Mouse (Mus musculus) gastrocnemius, adult 18-20 months (tissue): ENCODE data around the gene Aaas. TPM values are rescaled to one million over a fixed set of nuclear protein-coding genes. Genes with fewer than 3 reads are reported as not detected.

Experiments used
- DNase-seq: peaks from one replicate; pipeline ENCODE4 v3.0.0; 2021; ENCODE audit warnings: low spot score
- long read RNA-seq, 2 experiments: library from polyadenylated mRNA; stranded (forward); transcript quantifications; one replicate each; pipeline ENCODE4 v2.0.0; 2021
- total RNA-seq, 2 experiments: library from RNA; stranded (reverse); gene quantifications; 2 replicates each; pipeline ENCODE4 v1.2.3; 2021

Aaas gene
- total RNA-seq = 10 to 100 TPM in 1 of 2 experiments, 1 to 10 TPM in 1; 6.6 to 11.4 TPM
- long read RNA-seq, experiment 1, transcript Aaas-201 (16 exons, 1,811 nt) = major isoform, 6 of 7 reads
- long read RNA-seq, experiment 1, partial matches to known transcripts = 0 of 7 reads
- long read RNA-seq, experiment 1, other reads (novel, unspliced or antisense) = 1 of 7 reads
- long read RNA-seq, experiment 2, transcript Aaas-201 (16 exons, 1,811 nt) = major isoform, 6 of 6 reads
- long read RNA-seq, experiment 2, partial matches to known transcripts = 0 of 6 reads
- long read RNA-seq, experiment 2, other reads (novel, unspliced or antisense) = 0 of 6 reads

DNA sequence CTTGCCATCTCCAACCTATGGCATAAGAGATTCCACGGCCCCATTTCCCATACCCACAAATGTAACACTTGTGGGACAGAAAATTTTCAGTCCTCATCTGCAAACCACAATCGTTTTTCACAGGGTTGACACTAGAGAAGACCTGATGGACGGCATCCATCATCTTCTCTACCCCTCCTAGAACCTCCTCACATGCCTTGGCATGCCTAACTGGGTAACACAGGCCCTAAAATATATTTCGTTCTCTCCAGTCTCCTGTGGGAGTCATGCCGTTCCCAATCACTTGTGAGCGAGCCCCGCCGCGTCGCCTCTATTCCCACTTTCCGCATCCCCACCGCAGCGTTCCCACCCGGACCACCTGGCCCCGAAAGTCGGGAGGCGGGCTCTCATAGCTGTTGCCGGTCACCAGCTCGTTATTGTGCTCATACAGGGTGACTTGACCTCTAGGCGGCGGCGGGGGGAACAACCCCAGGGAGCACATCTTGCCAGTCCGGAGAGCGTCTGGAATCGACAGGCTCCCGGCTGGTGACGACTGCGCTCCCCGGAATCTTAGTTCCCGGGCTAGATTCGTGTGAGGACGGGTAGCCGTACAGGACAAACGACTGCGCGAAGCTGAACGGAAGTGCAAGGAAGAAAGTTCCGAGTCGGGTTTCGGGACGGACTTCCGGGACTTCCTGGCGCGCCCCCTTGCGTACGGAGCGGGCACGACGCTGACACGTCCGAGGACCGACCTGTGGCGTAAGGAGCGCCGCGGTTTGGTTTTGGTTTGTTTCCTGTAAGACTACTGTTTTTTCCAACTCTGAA is at the start of gene Aaas:
TSS of gene Aaas (minus strand) at position 634 of the 804 bp plus-strand sequence.
- DNase-seq = peak; percentile 96

DNA sequence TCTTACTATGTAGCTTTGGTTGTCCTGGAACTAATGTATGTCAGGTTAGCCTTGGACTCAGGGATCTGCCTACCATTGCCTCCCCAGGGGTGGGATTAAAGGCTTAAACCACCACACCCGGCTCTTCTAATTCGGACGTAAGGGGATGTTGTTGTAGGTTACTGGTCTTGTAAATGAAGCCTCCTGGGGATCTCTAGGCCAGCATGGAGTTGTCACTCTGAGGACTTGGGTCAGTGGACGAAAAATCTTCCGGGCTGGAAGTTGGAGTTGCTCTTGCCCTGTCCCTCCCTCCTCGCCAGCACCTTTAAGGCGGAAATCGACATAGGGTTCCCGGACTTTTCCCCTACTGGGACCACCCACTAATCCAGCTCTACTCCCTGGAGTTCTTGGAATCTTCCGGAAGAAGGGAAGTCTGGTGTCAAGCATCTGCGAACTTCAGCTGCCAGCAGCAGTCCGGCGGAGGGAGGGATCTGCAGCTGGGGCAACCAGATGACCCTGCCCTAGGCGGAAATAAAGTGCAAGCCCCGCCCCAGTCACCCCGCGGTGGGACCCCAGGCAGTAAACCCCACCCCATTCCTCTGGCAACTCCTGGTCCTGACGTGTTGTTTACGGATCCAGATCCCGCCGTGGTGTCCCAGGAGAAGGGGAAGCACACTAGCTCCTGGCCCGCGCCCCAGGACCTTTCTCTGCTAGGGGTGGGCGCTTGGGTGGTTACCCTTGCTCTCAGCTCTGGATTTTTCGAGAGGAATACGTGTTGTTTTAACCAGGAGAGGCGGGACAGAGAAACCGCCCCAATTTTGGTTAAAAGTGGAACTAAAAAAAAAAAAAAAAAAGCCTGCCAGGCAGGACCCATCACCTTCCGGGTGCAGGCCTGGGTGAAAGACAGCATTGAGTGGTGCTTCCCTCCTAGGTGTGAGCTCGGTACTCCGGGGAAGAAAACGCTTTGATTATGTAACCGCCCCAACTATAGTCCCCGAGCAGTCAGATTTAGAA is 49.0 kb upstream of the Aaas start:
- peak; percentile 97 for DNase-seq

DNA sequence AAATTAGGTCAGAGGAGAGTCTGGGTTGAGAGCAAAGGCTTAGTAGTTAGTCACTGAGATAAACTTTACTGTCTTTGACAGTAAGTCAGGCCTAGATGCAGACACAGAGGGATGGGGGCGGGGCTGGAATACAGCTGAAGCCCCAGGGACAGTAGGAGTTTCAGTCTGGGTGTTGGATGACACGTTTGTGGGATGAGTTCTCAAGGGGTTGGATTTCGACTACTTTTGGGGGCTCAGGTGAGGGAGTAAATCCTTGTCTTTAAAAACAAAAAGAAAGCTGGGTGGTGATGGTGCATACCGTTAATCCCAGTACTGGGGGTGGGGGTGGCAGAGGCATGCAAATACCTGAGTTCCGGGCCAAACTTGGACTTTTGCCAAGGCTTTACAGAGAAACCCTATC is 48.1 kb upstream of the Aaas start:
- DNase-seq = peak; percentile 23

DNA sequence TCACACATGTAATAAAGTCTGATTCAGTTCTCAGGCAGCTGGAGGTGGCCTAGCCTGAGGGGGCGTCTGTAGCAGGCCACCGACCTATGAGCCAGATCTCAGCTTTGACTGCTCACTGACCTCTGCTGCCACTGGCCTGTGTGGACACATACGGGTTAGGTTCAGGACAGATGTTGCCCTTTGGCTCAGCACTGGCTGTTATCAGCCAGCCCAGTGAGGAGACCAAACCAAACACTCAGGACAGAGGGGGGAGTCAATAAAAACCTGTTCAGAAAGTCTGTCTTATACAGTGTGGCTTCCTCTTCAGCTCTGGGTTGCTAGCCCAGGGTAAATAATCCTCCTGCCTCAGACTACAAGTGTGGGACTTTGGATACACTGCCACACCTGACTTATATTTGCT is 44.5 kb upstream of the Aaas start:
- no peak for DNase-seq

DNA sequence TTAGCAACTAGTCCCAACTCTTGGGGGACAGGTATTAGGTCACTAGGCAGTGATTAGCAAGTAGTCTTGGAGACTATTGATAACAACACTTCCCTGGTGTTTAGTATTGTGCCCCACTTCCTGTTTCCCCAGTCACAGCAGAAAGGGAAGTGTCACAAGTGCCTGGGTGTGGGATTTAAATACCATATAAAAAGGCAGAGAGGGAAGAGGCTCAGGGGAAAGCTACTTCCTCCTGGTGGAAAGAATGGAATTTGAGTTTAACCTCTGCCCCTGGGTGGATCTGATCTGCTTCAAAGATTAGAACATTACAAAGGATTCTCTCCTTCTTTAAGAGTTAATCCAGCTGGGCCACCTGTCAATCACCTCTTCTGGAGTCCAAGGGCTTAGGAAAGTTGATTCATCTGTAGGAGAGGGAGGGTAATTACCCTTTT is 43.0 kb upstream of the Aaas start:
- DNase-seq = no peak

DNA sequence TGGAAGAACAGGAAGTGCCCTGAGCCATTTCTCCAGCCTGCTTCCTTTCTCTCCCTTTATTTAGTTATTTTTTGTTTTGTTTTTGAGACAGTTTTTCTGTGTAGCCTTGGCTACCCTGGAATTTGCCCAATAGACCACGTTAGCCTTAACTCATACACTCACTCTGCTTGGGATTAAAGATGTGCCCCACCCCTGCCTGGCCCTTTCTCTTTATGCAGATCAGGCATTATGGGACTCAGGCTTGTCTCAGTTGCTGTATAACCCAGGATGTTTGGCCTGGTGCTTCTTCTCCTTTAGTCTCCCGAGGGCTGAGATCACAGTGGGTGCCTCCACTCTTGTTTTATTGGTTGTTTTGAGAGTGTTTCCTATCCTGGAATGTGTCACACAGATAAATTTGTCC is 41.9 kb upstream of the Aaas start:
- DNase-seq = no peak

DNA sequence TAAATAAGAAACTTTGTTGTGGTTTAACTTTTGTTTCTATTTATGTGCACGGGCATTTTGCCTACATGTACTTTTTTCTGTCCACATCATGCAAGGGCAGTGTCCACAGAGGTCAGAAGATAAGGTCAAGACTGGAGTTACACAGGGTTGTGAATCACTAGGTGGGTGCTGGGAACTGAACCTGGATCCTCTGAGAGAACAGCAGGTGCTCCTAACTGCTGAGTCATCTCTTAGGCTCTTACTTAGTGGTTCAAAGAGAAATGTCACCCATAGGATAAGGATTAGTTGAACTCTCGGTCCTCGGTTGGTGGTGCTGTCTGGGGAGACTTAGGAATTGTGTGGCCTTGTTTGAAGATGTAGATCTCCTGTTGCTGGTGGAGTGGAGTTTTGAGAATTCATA is 38.4 kb upstream of the Aaas start:
- no peak for DNase-seq

DNA sequence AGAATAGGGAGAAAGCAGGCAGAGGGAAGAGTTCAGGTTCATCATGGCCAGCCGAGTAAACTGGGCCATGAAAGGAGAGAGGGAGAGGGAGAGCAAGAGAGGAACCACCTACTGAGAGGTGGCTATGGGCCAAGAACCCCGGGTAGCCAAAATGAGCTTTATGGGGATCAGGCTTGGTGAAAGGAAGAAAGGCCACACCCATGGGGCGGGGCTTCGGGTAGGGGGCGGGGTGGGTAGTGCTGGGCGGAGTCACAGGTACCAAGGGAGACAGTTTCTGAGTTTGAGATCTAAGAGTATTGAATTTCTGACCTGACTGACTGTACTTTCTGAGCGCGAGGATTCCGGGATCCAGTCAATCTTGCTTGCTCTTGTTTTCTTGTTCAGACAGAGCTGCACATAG is 36.1 kb upstream of the Aaas start:
- DNase-seq = no peak

DNA sequence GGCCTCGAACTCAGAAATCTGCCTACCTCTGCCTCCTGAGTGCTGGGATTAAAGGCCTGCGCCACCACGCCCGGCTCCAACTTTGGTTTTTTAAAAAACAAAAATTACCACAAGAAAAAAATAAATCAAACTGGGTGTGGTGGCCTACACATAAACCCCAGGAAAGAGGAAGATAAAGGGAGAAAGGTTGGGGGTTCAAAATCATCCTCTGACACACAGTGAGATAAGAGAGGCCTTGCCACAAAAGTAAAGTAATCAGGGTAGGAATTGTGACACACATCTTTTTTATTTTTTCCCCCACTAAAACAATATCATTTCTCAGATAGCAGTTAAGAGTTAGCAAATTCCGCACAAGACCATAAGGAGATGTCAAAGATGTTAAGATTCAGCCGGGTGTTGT is 33.1 kb upstream of the Aaas start:
- DNase-seq = no peak

DNA sequence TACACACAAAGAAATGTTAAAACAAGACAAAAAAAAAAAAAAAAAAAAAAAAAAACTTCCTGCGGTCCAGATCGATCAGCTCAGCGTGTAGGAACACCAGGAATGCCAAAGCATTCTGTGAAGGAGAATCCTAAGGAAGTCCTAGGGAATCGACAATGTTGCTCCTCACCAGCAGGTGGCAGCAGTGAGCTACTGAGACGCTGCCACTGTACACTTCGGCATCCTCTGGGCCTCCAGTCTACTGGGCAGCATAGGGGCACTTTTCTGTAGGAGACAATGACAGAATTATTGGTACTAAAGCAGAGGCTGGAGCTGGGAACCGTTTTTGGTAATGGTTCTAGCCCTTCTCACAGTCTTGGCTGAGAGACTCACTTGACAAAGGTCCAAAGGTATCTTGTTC is 31.0 kb upstream of the Aaas start:
- peak; percentile 86 for DNase-seq

DNA sequence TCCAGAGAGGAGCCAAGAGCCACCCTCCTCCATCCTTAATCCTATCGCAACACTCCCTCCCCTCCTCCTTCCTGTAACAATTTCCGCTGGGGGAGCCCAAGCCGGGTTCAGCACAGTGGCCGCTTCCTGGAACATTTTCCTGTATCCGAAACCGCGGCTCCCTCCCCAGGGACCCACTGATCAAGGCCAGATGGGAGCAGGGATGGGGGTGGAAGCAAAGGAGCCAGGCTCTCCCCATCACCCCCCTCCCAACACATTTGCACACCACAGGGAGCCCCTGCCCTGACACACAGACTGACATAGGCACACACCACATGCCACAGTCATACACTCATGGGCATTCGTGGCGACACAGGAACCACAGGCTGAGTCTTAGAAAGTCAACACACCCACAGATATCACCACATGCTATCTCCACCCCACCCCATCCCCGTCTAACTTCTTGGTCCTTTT is 27.3 kb upstream of the Aaas start:
- DNase-seq = peak; percentile 74

DNA sequence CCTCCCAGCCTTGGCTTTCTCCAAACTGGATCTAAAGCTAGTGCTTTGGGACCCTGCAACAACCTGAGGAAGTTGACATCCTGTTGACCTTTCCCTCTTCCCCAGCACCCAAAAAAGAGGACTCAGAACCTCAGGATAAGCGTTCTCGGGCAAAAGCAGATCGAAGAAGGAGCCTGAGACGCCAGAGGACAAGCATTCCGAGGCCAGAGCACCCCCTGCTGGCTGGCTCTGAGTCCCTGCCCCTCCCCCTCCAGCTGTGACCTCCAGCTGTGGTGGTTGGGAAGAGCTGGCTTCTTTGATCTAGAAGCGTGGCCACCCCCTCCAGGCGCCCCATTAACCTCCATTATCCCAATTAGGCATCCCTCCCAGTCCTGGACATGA is 26.6 kb upstream of the Aaas start:
- DNase-seq = peak; percentile 91

DNA sequence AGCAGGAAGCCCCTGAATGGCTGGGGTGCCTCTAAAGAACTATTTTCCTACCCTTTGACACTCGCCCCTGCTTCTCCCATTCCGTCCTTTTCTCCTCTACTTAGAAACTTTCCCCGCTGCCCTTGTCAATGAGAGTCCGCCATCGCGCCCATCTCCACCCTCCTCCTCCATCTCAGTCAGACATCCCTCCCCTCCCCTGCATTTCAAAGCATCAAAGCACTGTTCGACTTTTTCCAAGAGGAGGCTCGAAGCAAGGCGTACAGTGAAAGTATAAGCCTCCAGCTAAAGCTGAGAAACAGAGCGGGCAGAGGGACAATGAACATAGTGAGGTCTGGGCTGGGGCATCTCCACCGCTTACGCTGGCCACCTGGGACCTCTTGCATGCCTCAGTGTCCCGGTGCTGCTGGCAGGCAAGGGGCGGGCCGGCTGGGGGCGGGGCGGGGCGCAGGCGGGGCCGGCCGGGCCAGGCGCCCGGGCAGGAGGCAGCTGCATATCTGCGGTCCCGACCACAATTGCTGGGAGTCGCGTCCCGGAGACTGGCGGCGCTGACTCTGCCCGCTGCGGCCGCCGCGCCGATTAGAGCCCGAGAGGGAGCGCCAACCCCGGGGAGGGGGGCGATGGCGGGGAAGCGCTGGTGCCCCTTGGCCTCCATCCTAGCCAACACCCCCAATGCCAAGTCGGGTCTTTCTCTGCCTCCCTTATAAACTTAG is 26.0 kb upstream of the Aaas start:
- peak; percentile 48 for DNase-seq

DNA sequence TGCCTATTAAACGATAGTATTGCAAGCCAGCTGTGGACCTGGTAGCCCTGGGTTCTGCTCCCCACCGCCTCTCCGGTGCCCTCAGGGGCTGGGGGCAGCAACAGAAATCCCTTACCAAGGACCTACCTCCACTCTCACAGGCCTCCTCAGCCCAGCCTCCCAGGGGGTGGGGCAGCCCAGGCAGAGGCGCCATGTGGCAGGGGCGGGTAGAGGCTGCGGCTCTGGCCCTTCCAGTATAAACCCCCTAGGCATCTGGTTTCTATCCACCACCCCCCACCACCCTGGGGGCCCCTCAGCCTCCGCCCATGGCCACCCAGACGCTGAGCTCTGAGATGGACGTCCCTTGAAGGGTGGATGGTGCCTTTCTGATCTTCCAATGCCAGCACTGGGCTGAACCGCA is 20.2 kb upstream of the Aaas start:
- no peak for DNase-seq

DNA sequence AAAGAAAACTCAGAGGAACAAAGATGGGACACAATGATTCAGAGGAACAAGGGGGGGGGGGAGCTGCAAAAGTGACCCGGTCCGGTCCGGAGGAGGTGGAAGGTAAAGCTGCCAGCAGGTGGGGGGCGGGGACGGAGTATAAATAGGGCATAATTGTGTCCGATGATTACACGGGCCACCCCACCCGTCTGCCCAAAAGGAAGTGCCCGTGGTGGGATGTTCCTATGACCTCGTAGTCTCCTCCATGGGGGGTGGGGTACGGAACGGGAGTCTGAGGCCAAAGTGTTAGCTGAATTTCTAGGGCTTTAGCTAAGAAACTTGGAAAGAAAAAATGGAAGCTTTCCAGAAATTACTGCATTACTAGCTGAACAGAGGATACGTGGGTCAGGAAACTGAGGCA is 19.4 kb upstream of the Aaas start:
- DNase-seq = no peak

DNA sequence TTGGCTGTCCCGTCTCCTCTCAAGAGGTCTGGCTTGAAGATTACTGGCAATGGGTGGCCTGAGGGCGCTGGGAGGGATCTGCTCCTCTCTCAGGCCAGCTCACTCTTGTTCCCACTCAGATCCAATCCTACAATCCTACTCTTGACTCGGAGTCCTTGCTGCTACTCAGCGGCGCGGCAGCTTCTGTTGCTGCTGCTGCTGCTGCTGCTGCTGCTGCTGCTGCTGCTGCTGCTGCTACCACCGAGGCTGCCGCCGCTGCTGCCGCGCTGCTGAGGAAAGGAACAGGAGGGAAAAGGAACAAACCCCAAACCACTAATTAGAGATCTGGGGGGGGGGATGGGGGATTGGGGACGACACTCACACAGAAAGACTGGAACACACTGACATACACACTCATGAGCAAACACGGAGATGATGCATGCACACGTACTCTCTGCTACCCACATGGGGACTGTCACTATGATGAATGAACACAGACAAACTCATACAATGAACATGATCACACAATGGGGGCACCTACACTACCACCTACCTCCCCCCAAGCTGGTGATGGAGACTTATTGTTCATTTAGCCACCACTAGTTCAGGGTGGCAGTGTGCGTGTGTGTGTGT is 16.3 kb upstream of the Aaas start, which contains the start of gene Sp7:
TSS of gene Sp7 (minus strand) at position 450 of the 612 bp plus-strand sequence.
- no peak for DNase-seq

DNA sequence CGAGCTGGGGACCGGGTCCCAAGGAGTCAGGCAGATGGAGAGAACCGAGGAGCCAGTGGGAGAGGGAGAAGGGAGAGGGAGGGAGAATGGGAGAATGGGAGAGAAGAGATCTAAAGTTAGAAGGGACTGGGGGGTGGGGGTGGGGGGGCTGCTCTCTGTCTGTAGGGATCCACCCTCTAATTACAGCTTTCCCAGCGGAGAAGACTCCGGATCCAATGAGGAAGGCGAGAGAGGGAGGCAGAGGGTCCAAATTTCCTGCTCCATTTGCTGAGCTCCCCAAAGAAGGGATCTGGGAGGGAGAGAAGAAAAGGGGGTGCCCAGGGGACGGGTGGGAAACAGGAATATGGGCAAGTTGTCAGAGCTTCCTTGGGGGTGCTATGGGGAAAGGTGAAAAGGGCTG is 15.7 kb upstream of the Aaas start:
- DNase-seq = no peak

DNA sequence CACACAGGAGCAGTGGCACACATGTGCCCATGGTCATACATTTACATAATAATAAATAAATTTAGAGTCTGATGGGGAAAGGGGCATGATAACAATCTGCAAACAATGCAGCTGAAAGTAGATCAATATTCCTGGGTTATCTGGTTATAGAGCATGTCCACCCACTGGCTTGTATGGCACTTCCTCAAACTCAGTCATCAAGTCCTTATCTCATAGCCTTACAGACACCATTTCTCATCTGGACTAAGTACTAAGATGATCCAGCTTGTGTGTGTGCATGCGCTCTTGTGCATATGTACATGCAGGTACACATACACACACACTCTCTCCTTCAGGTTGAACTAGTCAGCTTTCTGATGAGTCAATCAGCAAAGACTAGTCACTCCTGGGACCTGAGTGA is 14.1 kb upstream of the Aaas start:
- no peak for DNase-seq

DNA sequence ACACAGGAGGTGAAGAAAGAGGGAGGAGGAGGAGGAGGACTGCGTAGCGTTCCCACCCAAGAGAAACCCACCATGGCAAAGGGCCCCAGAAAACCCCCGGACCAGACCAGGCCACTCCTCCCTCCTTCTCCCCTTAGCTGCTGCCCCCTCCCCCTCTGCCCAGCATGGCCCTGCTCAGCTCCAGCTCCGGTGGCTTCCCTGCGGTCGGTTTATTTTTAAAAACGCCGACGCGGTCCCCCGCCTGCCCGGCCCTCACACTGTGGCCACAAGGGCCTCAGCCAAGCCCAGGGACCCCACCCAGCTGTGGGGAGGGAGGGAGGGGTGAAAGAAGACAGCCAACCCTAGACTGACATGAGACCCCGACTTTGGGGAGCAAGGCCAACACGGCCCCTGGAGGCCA is 12.1 kb upstream of the Aaas start:
- no peak for DNase-seq

DNA sequence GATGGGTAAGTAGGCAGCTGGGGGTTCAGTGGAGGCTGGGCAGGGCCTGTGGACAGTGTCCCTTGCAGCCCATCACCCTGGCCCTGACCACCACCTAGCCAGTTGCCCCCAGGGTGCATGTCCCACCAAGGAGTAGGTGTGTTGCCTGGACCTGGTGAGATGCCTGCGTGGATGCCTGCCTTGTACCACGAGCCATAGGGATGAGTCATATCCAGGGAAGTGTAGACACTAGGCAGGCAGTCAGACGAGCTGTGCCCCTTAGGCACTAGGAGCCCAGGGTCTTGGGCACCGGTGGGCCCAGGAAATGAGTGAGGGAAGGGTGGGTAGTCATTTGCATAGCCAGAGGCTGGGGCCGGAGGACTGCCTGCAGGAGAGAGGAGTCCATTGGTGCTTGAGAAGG is 8.3 kb upstream of the Aaas start:
- DNase-seq = no peak

DNA sequence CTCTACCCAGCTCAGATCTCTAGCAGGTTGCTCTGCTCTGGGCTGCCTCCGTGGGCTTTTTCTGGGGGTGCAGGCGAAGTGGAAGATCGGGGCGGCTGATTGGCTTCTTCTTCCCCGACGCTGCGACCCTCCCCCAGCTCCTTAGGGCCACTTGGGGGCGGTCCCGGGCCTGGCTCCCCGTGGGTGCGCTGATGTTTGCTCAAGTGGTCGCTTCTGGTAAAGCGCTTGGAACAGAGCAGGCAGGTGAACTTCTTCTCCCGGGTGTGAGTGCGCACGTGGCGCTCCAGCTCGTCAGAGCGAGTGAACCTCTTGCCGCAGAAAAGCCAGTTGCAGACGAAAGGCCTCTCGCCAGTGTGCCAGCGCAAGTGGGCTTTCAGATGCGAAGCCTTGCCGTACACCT is 7.6 kb upstream of the Aaas start:
- DNase-seq = no peak
